17 mouse cellular contexts compared by ENCODE assay signal in genomic region chr7:65456031-65456430, GRCm38 (mm10).
DNase-seq lines count a peak whose midpoint lies in the region; ATAC-seq and TF ChIP-seq lines count a peak whose summit lies in the region.
"Had no signal": no experiment of that assay in that cellular context is flagged by ENCODE, and none has a peak within 500 bp of the region (broad histone marks: within the 10 kb centered on the region; RNA-seq: fewer than 3 reads in every experiment).

No protein-coding gene starts in this region.

- H3K4me1 ChIP-seq in kidney, embryonic 14.5 days (ENCODE audit: control insufficient read depth, insufficient read depth, low read length) = no peaks in the 10 kb centered on the region
- no peaks in the 10 kb centered on the region for H3K4me1 ChIP-seq in forebrain, postnatal 0 days (ENCODE audit: insufficient read depth)
- no peaks in the 10 kb centered on the region for H3K4me1 ChIP-seq in intestine, postnatal 0 days (replicated peaks; ENCODE audit: control insufficient read depth, insufficient read depth, low read length)
- H3K4me1 ChIP-seq: liver, embryonic 12.5 days; midbrain, embryonic 15.5 days had no signal

- no peaks in the 10 kb centered on the region for H3K36me3 ChIP-seq in kidney, embryonic 14.5 days (ENCODE audit: control insufficient read depth, insufficient read depth, low read length)
- no peaks in the 10 kb centered on the region for H3K36me3 ChIP-seq in forebrain, postnatal 0 days (ENCODE audit: insufficient read depth)
- no peaks in the 10 kb centered on the region for H3K36me3 ChIP-seq in intestine, postnatal 0 days (ENCODE audit: control insufficient read depth, insufficient read depth)
- H3K36me3 ChIP-seq: heart, embryonic 15.5 days; liver, embryonic 12.5 days; midbrain, embryonic 15.5 days had no signal

- 47% methylated on average over 2 of the region's 2 CpGs for WGBS in kidney, embryonic 14.5 days
- 59% methylated on average over 2 of the region's 2 CpGs for WGBS in forebrain, postnatal 0 days
- WGBS in intestine, postnatal 0 days = 27% methylated on average over 2 of the region's 2 CpGs

- intact Hi-C loops in gastrocnemius, adult 2 months (cut with DNase I) = loop anchor here (5.0 kb wide), 1 partner anchor 89 kb away; no protein-coding TSS in a partner anchor
- intact Hi-C loops in gastrocnemius, postnatal 36 days (cut with DNase I) = loop anchor here (5.0 kb wide), 1 partner anchor 181 kb away; no protein-coding TSS in a partner anchor

- TF ChIP-seq CTCF in gastrocnemius, adult 2 months (IDR thresholded peaks at IDR 0.05) = no peak
- no peak for TF ChIP-seq CTCF in forebrain, postnatal 0 days (IDR thresholded peaks at IDR 0.05; ENCODE audit: low read depth)
- TF ChIP-seq CTCF in intestine, postnatal 0 days (IDR thresholded peaks at IDR 0.05; ENCODE audit: low read depth) = no peak

- no peak overlapping the region for H3K4me3 ChIP-seq in gastrocnemius, adult 2 months
- no peak overlapping the region for H3K4me3 ChIP-seq in kidney, embryonic 14.5 days (ENCODE audit: low read length)
- H3K4me3 ChIP-seq in forebrain, postnatal 0 days (ENCODE audit: low read depth, low read length) = no peak overlapping the region
- no peak overlapping the region for H3K4me3 ChIP-seq in intestine, postnatal 0 days (ENCODE audit: low read depth, low read length)
- H3K4me3 ChIP-seq: heart, embryonic 15.5 days; liver, embryonic 12.5 days; midbrain, embryonic 15.5 days had no signal

- no peak for ATAC-seq in kidney, embryonic 14.5 days (ENCODE audit: low FRiP score, low TSS enrichment)
- no peak for ATAC-seq in forebrain, postnatal 0 days
- ATAC-seq in intestine, postnatal 0 days = no peak
- ATAC-seq: forebrain, embryonic 14.5 days; liver, embryonic 12.5 days; midbrain, embryonic 15.5 days had no signal

- H3K9me3 ChIP-seq in kidney, embryonic 14.5 days (ENCODE audit: control insufficient read depth, low read length) = no peaks in the 10 kb centered on the region
- H3K9me3 ChIP-seq in forebrain, postnatal 0 days (ENCODE audit: low read length) = no peaks in the 10 kb centered on the region
- no peaks in the 10 kb centered on the region for H3K9me3 ChIP-seq in intestine, postnatal 0 days (ENCODE audit: control insufficient read depth)
- H3K9me3 ChIP-seq: heart, embryonic 15.5 days; liver, embryonic 12.5 days; midbrain, embryonic 15.5 days had no signal

- DNase-seq in gastrocnemius, adult 2 months = no peak
- no peak for DNase-seq in gastrocnemius, postnatal 36 days
- DNase-seq in kidney, adult 9 months = peak; percentile 16
- peak; percentile 53 for DNase-seq in adipocyte (ENCODE audit: low spot score)
- DNase-seq in lung, postnatal 10 days = peak; percentile 65
- DNase-seq in forebrain, postnatal 0 days = no peak
- DNase-seq: B cell, adult 2 months; cerebellum, adult 2 months; gastrocnemius, postnatal 10 days; left cerebral cortex, postnatal 4 days; thymus, adult 18-20 months had no signal

- no peak overlapping the region for H3K4me2 ChIP-seq in kidney, embryonic 14.5 days (replicated peaks; ENCODE audit: low read depth, low read length)
- H3K4me2 ChIP-seq in forebrain, postnatal 0 days (ENCODE audit: low read depth) = no peak overlapping the region
- H3K4me2 ChIP-seq in intestine, postnatal 0 days (replicated peaks; ENCODE audit: low read depth) = no peak overlapping the region
- H3K4me2 ChIP-seq: heart, embryonic 15.5 days; liver, embryonic 12.5 days; midbrain, embryonic 15.5 days had no signal

- H3K9ac ChIP-seq in kidney, embryonic 14.5 days (ENCODE audit: low read depth, low read length) = no peak overlapping the region
- no peak overlapping the region for H3K9ac ChIP-seq in forebrain, postnatal 0 days
- no peak overlapping the region for H3K9ac ChIP-seq in intestine, postnatal 0 days (ENCODE audit: low read depth, low read length)
- H3K9ac ChIP-seq: heart, embryonic 15.5 days; liver, embryonic 12.5 days; midbrain, embryonic 15.5 days had no signal

- H3K27me3 ChIP-seq in kidney, embryonic 14.5 days (ENCODE audit: control insufficient read depth, insufficient read depth, low read length) = no peaks in the 10 kb centered on the region
- H3K27me3 ChIP-seq in forebrain, postnatal 0 days (ENCODE audit: insufficient read depth, low read length) = no peaks in the 10 kb centered on the region
- no peaks in the 10 kb centered on the region for H3K27me3 ChIP-seq in intestine, postnatal 0 days (replicated peaks; ENCODE audit: control insufficient read depth, insufficient read depth, low read length)
- H3K27me3 ChIP-seq: heart, embryonic 15.5 days; liver, embryonic 12.5 days; midbrain, embryonic 15.5 days had no signal

- peak overlapping the region; percentile 75 for H3K27ac ChIP-seq in gastrocnemius, adult 2 months
- H3K27ac ChIP-seq in kidney, embryonic 14.5 days (ENCODE audit: low read depth, low read length) = no peak overlapping the region
- H3K27ac ChIP-seq in forebrain, postnatal 0 days (ENCODE audit: low read depth, low read length) = no peak overlapping the region
- H3K27ac ChIP-seq in intestine, postnatal 0 days (ENCODE audit: low read depth, low read length) = no peak overlapping the region
- H3K27ac ChIP-seq: heart, embryonic 15.5 days; liver, embryonic 12.5 days; midbrain, embryonic 15.5 days had no signal

Comparison
In these comparisons a context has a peak if more than half of its experiments do, and no peak if none do; other contexts are left out.
1. DNase-seq: peak in kidney, adult 9 months (single experiment), adipocyte (single experiment) and lung, postnatal 10 days (single experiment); none in gastrocnemius, adult 2 months (single experiment), gastrocnemius, postnatal 36 days (0 of 2) and forebrain, postnatal 0 days (single experiment).